Mouse (Mus musculus) telencephalon, adult 2 months (tissue): ENCODE measurements at regions not wholly inside any gene's neighbourhood (a gene's known extent, or its start where the extent isn't known, plus 50 kb on each side); places are given as distances from the start of the nearest gene placed in this dataset.

Source experiments
- DNase-seq: peaks from one replicate; pipeline ENCODE4 v3.0.0-alpha.2; 2011; ENCODE audit warnings: low read depth, low spot score

GRCm38 (mm10) chr3:34593279-34593678 is 56.9 kb upstream of the Sox2 start:
- no peak for DNase-seq

- no peak for DNase-seq
Observed at GRCm38 (mm10) chr3:34577896-34578530, 72.2 kb upstream of the Sox2 start.

GRCm38 (mm10) chr3:34577115-34577514 is 73.1 kb upstream of the Sox2 start:
- DNase-seq = no peak

- DNase-seq = no peak
Observed at GRCm38 (mm10) chr3:34576159-34576558, 74.0 kb upstream of the Sox2 start.

- DNase-seq = no peak
Observed at GRCm38 (mm10) chr3:34574711-34575350, 75.4 kb upstream of the Sox2 start.

- no peak for DNase-seq
Observed at GRCm38 (mm10) chr3:34573312-34573711, 76.9 kb upstream of the Sox2 start.

- peak; percentile 88 for DNase-seq
Observed at GRCm38 (mm10) chr3:34572081-34572480, 78.1 kb upstream of the Sox2 start.

- no peak for DNase-seq
Observed at GRCm38 (mm10) chr3:34571630-34572029, 78.6 kb upstream of the Sox2 start.

GRCm38 (mm10) chr3:34569998-34570397 is 80.2 kb upstream of the Sox2 start:
- DNase-seq = no peak

GRCm38 (mm10) chr3:34568086-34568650 is 82.0 kb upstream of the Sox2 start:
- DNase-seq = no peak

GRCm38 (mm10) chr3:34565386-34565785 is 84.8 kb upstream of the Sox2 start:
- no peak for DNase-seq

- no peak for DNase-seq
Observed at GRCm38 (mm10) chr3:34562893-34563292, 87.3 kb upstream of the Sox2 start.

GRCm38 (mm10) chr3:34561709-34562108 is 88.5 kb upstream of the Sox2 start:
- DNase-seq = no peak

GRCm38 (mm10) chr3:34559841-34560703 is 90.1 kb upstream of the Sox2 start:
- DNase-seq = no peak

- no peak for DNase-seq
Observed at GRCm38 (mm10) chr3:34558821-34559520, 91.2 kb upstream of the Sox2 start.

- DNase-seq = no peak
Observed at GRCm38 (mm10) chr3:34552542-34553208, 97.5 kb upstream of the Sox2 start.

- DNase-seq = no peak
Observed at GRCm38 (mm10) chr3:34551069-34551468, 99.1 kb upstream of the Sox2 start.

GRCm38 (mm10) chr3:34550189-34550588 is 100.0 kb upstream of the Sox2 start:
- no peak for DNase-seq

GRCm38 (mm10) chr3:34532451-34532850 is 117.8 kb upstream of the Sox2 start:
- peak; percentile 72 for DNase-seq

GRCm38 (mm10) chr3:34531836-34532235 is 118.4 kb upstream of the Sox2 start:
- DNase-seq = no peak

GRCm38 (mm10) chr3:34527546-34527945 is 122.7 kb upstream of the Sox2 start:
- no peak for DNase-seq
